Mouse (Mus musculus) forebrain, embryonic 14.5 days (tissue): Measurements from ENCODE around the gene Zmynd8. TPM values are rescaled to one million over a fixed set of nuclear protein-coding genes. Genes with fewer than 3 reads are reported as not detected.
A peak's percentile ranks its signal among the peaks of the same experiment; 100 is the strongest.

Experiments
- ATAC-seq: fragments of 200-750 bp; cut with Nextera tagmentation; 2 replicates; pipeline ENCODE4 v1.8.0; 2017; ENCODE audit warnings: mild to moderate bottlenecking, moderate library complexity
- DNase-seq: peaks from one replicate; pipeline ENCODE4 v3.0.0-alpha.2; 2015; ENCODE audit warnings: low spot score
- H3K27ac ChIP-seq: fragments of 300-500 bp; sonication (generic); 2 replicates; pipeline ENCODE4 v1.5.1; 2014; ENCODE audit warnings: low read depth, mild to moderate bottlenecking, control low read depth, low read length, moderate library complexity
- H3K27me3 ChIP-seq: fragments of 300-500 bp; sonication (generic); replicated peaks from 2 replicates; pipeline ENCODE4 v1.6.1; 2014; ENCODE audit warnings: low read length, control low read depth, mixed read lengths; ENCODE audit not compliant: control insufficient read depth, insufficient read depth
- H3K36me3 ChIP-seq: fragments of 300-500 bp; sonication (generic); 2 replicates; pipeline ENCODE4 v1.6.1; 2014; ENCODE audit warnings: low read length, control low read depth; ENCODE audit not compliant: control insufficient read depth, insufficient read depth
- H3K4me1 ChIP-seq: fragments of 300-500 bp; sonication (generic); 2 replicates; pipeline ENCODE4 v1.6.1; 2014; ENCODE audit warnings: antibody characterized with exemption, low read length, control low read depth; ENCODE audit not compliant: control insufficient read depth, insufficient read depth
- H3K4me2 ChIP-seq: fragments of 300-500 bp; sonication (generic); 2 replicates; pipeline ENCODE4 v1.6.1; 2014; ENCODE audit warnings: mild to moderate bottlenecking, control low read depth, low read length
- H3K4me3 ChIP-seq: fragments of 300-500 bp; sonication (generic); 2 replicates; pipeline ENCODE4 v1.5.1; 2014; ENCODE audit warnings: low read depth, low read length, control low read depth
- H3K9ac ChIP-seq: fragments of 300-500 bp; sonication (generic); 2 replicates; pipeline ENCODE4 v1.6.1; 2014; ENCODE audit warnings: mild to moderate bottlenecking, low read length, control low read depth, moderate library complexity
- H3K9me3 ChIP-seq: fragments of 300-500 bp; sonication (generic); replicated peaks from 2 replicates; pipeline ENCODE4 v1.6.1; 2016; ENCODE audit warnings: low read length, control low read depth, mixed read lengths; ENCODE audit not compliant: control insufficient read depth
- WGBS: fragments of 180-500 bp; shearing (Covaris S2); extraction: QIAGEN DNeasy Blood & Tissue Kit; methylation state at CpG from one replicate; pipeline ENCODE4 v1.1.7; 2014; 5-methylcytosine and 5-hydroxymethylcytosine counted together
- polyA plus RNA-seq: library from polyadenylated mRNA; unstranded; fragments of >200 nt; fragmentation: Nextera tagmentation; extraction: Ambion mirVana; gene quantifications from 2 replicates; pipeline ENCODE4 v1.2.1, GENCODE M21; 2014

The Zmynd8 gene
- polyA plus RNA-seq, 1 experiment from 2014 or later: 43.3 TPM

- DNase-seq: no peak
- Histone ChIP-seq H3K9me3 (no peaks in the 10 kb centered on the region), H3K4me2 (no peak overlapping the region), H3K36me3 (peaks cover 81% of the 10 kb centered on the region), H3K27ac (no peak overlapping the region), H3K27me3 (no peaks in the 10 kb centered on the region), H3K4me3 (no peak overlapping the region), H3K4me1 (no peaks in the 10 kb centered on the region), H3K9ac (no peak overlapping the region)
- no peak for ATAC-seq
- 94% methylated on average over 3 of the region's 3 CpGs for WGBS
Observed at GRCm38 (mm10) chr2:165820073-165820472, 78.7 kb downstream of the Zmynd8 start.

DNA sequence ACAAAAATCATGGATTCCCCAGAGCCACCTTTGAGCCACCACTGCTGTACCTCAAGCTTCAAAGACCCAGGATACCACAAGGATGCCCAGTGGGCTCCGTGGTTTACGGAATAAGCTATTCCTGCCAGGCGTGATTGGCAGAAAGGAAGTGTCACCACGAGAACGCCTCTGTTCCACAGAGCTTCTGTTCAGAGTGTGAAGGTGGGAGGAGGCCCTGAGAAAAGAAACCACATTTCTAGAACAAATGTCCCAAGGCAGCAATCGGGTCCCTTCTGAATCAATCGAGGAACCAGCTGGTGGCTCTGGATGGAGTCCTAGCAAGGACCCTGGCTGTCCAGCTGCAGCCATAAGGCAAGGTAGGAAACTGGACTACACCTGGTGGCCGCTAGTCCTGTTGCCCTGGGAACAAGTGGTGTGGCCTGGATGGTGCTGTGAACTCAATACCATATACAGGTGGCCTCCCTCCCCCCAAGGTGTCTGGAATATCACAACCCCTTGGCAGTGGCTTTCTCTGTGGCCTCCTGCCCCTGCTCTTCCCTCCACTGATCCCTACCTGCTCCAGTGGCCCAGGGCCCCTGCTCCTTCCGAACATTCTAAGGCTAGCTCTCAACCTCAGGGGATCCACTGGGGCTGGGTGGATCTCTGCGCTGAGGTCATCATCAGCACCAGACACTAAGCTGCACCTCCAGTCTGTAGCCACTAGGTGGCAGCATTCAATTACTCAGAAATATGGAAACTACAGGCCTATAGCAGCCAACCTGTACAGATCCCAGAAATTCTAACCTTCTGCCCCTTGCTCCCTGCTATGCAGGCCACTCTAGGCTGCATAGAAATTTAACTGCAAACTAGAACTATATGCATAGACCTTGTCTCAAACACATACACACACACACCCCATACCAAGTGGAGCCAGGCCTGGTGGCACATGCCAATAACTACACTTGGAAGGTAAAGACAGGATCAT is 79.5 kb downstream of the Zmynd8 start:
- ATAC-seq (peak; percentile 66), DNase-seq (peak; percentile 84)
- Histone ChIP-seq H3K36me3 (peaks cover 83% of the 10 kb centered on the region), H3K4me3 (no peak overlapping the region), H3K4me1 (no peaks in the 10 kb centered on the region), H3K27me3 (no peaks in the 10 kb centered on the region), H3K9me3 (no peaks in the 10 kb centered on the region), H3K4me2 (no peak overlapping the region), H3K27ac (no peak overlapping the region), H3K9ac (no peak overlapping the region)
- 72% methylated on average over 10 of the region's 10 CpGs for WGBS

DNA sequence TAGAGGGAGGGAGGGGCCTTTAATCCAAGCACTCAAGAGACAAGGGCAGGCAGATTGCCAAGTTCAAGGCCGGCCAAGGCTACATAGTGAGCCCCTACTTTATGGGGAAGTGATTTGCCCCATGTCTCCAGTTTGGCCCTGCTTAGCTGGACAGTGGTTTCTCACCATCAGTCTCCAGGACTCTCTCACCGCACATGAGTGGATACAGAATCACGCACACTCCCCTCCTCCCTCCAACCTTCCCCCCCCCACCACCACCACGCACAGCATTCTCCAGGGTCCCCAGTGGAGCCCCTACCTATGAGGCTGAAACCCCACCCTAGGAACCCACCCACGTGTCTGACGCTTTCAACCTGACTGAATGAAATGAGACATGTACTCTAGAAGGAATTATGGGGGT is 80.2 kb downstream of the Zmynd8 start:
- H3K9ac ChIP-seq: no peak overlapping the region
- WGBS: 94% methylated on average over 6 of the region's 6 CpGs
- DNase-seq (no peak), ATAC-seq (no peak)
- no peak overlapping the region for H3K27ac ChIP-seq
- no peaks in the 10 kb centered on the region for H3K9me3 ChIP-seq
- H3K4me3 ChIP-seq: no peak overlapping the region
- H3K4me2 ChIP-seq: no peak overlapping the region
- H3K36me3 ChIP-seq: peaks cover 84% of the 10 kb centered on the region
- no peaks in the 10 kb centered on the region for H3K4me1 ChIP-seq
- H3K27me3 ChIP-seq: no peaks in the 10 kb centered on the region

GRCm38 (mm10) chr2:165817437-165817836 is 81.4 kb downstream of the Zmynd8 start:
- Histone ChIP-seq H3K36me3 (peaks cover 84% of the 10 kb centered on the region), H3K4me3 (no peak overlapping the region), H3K4me1 (no peaks in the 10 kb centered on the region), H3K27ac (no peak overlapping the region), H3K9ac (no peak overlapping the region), H3K4me2 (no peak overlapping the region), H3K27me3 (no peaks in the 10 kb centered on the region), H3K9me3 (no peaks in the 10 kb centered on the region)
- DNase-seq (no peak), ATAC-seq (no peak)
- WGBS: 83% methylated on average over 10 of the region's 10 CpGs

DNA sequence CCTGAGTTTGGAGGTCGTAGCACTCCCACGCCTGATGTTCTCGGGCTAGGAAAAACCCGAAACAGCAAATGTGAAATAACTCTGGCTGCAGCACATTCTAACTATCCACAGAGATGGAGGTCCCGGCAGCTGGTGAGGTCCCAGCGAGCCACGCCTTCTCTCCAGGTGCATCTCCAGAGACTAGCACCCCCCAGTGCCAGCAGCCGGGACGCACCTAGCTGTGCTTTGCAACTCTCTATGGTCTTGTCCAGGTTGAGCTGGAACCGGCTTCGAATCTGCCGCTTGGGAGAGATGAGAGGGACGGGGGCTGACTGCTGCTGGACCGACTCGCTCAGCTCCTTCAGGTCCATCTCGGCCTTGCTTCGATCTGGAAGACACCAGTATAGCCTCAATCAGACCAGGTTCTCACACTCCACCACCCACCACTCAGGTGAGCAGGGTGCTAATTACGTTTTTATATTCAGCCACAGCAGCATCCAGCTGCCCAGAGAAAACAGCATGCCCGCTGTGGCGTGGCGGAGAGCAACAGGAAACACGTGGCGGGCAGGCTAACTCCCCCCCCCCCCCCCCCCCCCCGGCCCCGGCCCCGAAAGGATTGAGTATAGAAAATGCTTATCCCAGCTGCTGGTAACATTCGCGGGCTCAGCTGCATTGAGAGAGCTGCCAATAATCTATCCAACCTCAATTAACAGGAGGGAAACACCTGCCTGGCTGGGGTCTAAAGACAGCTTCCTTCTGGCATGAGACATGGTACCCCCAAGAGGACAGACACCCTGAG is 83.5 kb downstream of the Zmynd8 start:
- Histone ChIP-seq H3K27ac (no peak overlapping the region), H3K4me3 (no peak overlapping the region), H3K9me3 (no peaks in the 10 kb centered on the region), H3K4me2 (no peak overlapping the region), H3K9ac (no peak overlapping the region), H3K36me3 (peaks cover 88% of the 10 kb centered on the region), H3K27me3 (no peaks in the 10 kb centered on the region), H3K4me1 (no peaks in the 10 kb centered on the region)
- no peak for ATAC-seq
- 86% methylated on average over 25 of the region's 28 CpGs for WGBS
- DNase-seq: peak; percentile 32

GRCm38 (mm10) chr2:165812889-165813288 is 85.9 kb downstream of the Zmynd8 start:
- no peak for DNase-seq
- Histone ChIP-seq H3K4me1 (no peaks in the 10 kb centered on the region), H3K9ac (no peak overlapping the region), H3K4me3 (no peak overlapping the region), H3K9me3 (no peaks in the 10 kb centered on the region), H3K4me2 (no peak overlapping the region), H3K27ac (no peak overlapping the region), H3K36me3 (peaks cover 90% of the 10 kb centered on the region), H3K27me3 (no peaks in the 10 kb centered on the region)
- no peak for ATAC-seq
- WGBS: 90% methylated on average over 8 of the region's 8 CpGs

- no peak overlapping the region for H3K9ac ChIP-seq
- H3K4me2 ChIP-seq: no peak overlapping the region
- peak; percentile 46 for DNase-seq
- no peaks in the 10 kb centered on the region for H3K4me1 ChIP-seq
- no peak overlapping the region for H3K27ac ChIP-seq
- no peaks in the 10 kb centered on the region for H3K27me3 ChIP-seq
- no peak for ATAC-seq
- H3K36me3 ChIP-seq: peaks cover 89% of the 10 kb centered on the region
- H3K9me3 ChIP-seq: no peaks in the 10 kb centered on the region
- 69% methylated on average over 5 of the region's 5 CpGs for WGBS
- no peak overlapping the region for H3K4me3 ChIP-seq
Observed at GRCm38 (mm10) chr2:165811536-165811935, 87.3 kb downstream of the Zmynd8 start.

- 86% methylated on average over 5 of the region's 5 CpGs for WGBS
- Histone ChIP-seq H3K27me3 (no peaks in the 10 kb centered on the region), H3K4me1 (no peaks in the 10 kb centered on the region), H3K4me3 (no peak overlapping the region), H3K27ac (no peak overlapping the region), H3K4me2 (no peak overlapping the region), H3K36me3 (peaks cover 94% of the 10 kb centered on the region), H3K9me3 (no peaks in the 10 kb centered on the region), H3K9ac (no peak overlapping the region)
- no peak for ATAC-seq
- DNase-seq: no peak
Observed at GRCm38 (mm10) chr2:165809901-165810477, 88.8 kb downstream of the Zmynd8 start.
